Mouse (Mus musculus) bone marrow, adult 2 months (tissue): ENCODE measurements around the gene Reln.

ENCODE experiments used
- CTCF ChIP-seq: fragments of 200-500 bp; IDR thresholded peaks from 2 replicates; pipeline ENCODE4 v1.5.1; 2011; ENCODE audit warnings: low read length, control low read depth; ENCODE audit not compliant: control insufficient read depth, insufficient read depth
- POLR2A ChIP-seq: fragments of 200-500 bp; IDR thresholded peaks from 2 replicates; pipeline ENCODE4 v1.6.1; 2011; ENCODE audit warnings: low read depth, mild to moderate bottlenecking, control low read depth, low read length, borderline replicate concordance; ENCODE audit not compliant: control insufficient read depth

DNA sequence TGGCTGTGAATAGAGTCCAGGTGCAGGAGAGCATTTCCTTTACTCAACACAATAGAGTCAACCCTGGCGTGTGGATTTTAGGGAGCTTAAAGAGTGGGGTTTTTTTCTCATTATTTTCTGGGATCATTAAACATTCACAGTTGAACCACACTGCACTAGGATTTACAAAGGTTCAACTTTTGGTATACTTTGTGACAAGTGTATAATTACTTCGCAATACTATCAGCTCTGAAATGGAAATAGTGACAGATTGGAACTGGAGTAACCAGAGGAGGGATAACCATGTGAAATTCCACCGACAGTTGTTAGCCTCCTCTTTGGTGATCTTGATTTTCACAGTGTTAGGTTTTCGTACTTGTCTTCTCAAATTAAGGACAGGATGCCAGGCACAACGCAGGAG is 250.5 kb downstream of the Reln start:
- no peak for TF ChIP-seq CTCF
- no peak for TF ChIP-seq POLR2A
